Mouse (Mus musculus) lung, embryonic 14.5 days (tissue): ENCODE results near the gene Map2k7. TPM values are rescaled to one million over a fixed set of nuclear protein-coding genes. Genes with fewer than 3 reads are reported as not detected.

Experiments
- ATAC-seq: fragments of 200-750 bp; cut with Nextera tagmentation; 2 replicates; pipeline ENCODE4 v1.8.0; 2017; ENCODE audit warnings: mild to moderate bottlenecking, moderate TSS enrichment, moderate library complexity; ENCODE audit not compliant: insufficient read depth
- DNase-seq: peaks from one replicate; pipeline ENCODE4 v3.0.0-alpha.2; 2015
- H3K27ac ChIP-seq: fragments of 300-500 bp; sonication (generic); 2 replicates; pipeline ENCODE4 v1.5.1; 2014; ENCODE audit warnings: low read depth, mild to moderate bottlenecking, moderate library complexity
- H3K27me3 ChIP-seq: fragments of 300-500 bp; sonication (generic); 2 replicates; pipeline ENCODE4 v1.6.1; 2014; ENCODE audit warnings: low read length, control low read depth; ENCODE audit not compliant: insufficient read depth
- H3K36me3 ChIP-seq: fragments of 300-500 bp; sonication (generic); 2 replicates; pipeline ENCODE4 v1.6.1; 2014; ENCODE audit warnings: control low read depth; ENCODE audit not compliant: insufficient read depth
- H3K4me1 ChIP-seq: fragments of 300-500 bp; sonication (generic); 2 replicates; pipeline ENCODE4 v1.6.1; 2014; ENCODE audit warnings: antibody characterized with exemption, control low read depth; ENCODE audit not compliant: insufficient read depth
- H3K4me2 ChIP-seq: fragments of 300-500 bp; sonication (generic); 2 replicates; pipeline ENCODE4 v1.6.1; 2014; ENCODE audit warnings: mild to moderate bottlenecking
- H3K4me3 ChIP-seq: fragments of 300-500 bp; sonication (generic); 2 replicates; pipeline ENCODE4 v1.5.1; 2014; ENCODE audit warnings: low read depth, low read length
- H3K9ac ChIP-seq: fragments of 300-500 bp; sonication (generic); 2 replicates; pipeline ENCODE4 v1.6.1; 2014
- H3K9me3 ChIP-seq: fragments of 300-500 bp; sonication (generic); 2 replicates; pipeline ENCODE4 v1.6.1; 2016; ENCODE audit warnings: low read depth, low read length, control low read depth
- CTCF ChIP-seq: IDR thresholded peaks from 2 replicates; pipeline ENCODE4 v1.5.1; 2016; ENCODE audit warnings: antibody characterized with exemption, low read depth
- WGBS: fragments of 180-500 bp; shearing (Covaris S2); extraction: QIAGEN DNeasy Blood & Tissue Kit; methylation state at CpG from one replicate; pipeline ENCODE4 v1.1.7; 2014; 5-methylcytosine and 5-hydroxymethylcytosine counted together
- polyA plus RNA-seq: library from polyadenylated mRNA; unstranded; fragments of >200 nt; fragmentation: Nextera tagmentation; extraction: Ambion mirVana; gene quantifications from 2 replicates; pipeline ENCODE4 v1.2.1, GENCODE M21; 2014

Gene Map2k7
- polyA plus RNA-seq, 1 experiment from 2014 or later, result 20.9 TPM

- no peak within 1 kb of the TSS for H3K27ac ChIP-seq
- H3K4me3 ChIP-seq, result peak within 1 kb of the TSS; percentile 35
- DNase-seq (no peak), ATAC-seq (peak; percentile 85)
- H3K9ac ChIP-seq, result peak within 1 kb of the TSS; percentile 54
- no peak for TF ChIP-seq CTCF
- H3K36me3 ChIP-seq, result no peaks in the 10 kb centered on the region
- no peaks in the 10 kb centered on the region for H3K9me3 ChIP-seq
- 4% methylated on average over 33 of the region's 33 CpGs for WGBS
- H3K4me1 ChIP-seq, result peaks cover 3% of the 10 kb centered on the region; the same call in 1 of the 2 replicates
- peak within 1 kb of the TSS; percentile 64 for H3K4me2 ChIP-seq
- H3K27me3 ChIP-seq, result peaks cover 9% of the 10 kb centered on the region
Measured at GRCm38 (mm10) chr8:4226739-4227347, 11.7 kb upstream of the Map2k7 start, which contains the start of gene Lrrc8e. Gene Lrrc8e (plus strand): TSS chr8:4226827.

GRCm38 (mm10) chr8:4227919-4228318, 10.6 kb upstream of the Map2k7 start:
- 89% methylated on average over 4 of the region's 4 CpGs for WGBS
- DNase-seq, result no peak
- H3K36me3 ChIP-seq, result no peaks in the 10 kb centered on the region
- no peak overlapping the region for H3K27ac ChIP-seq
- TF ChIP-seq CTCF, result no peak
- no peak overlapping the region for H3K4me3 ChIP-seq
- H3K4me2 ChIP-seq, result no peak overlapping the region
- peaks cover 3% of the 10 kb centered on the region; the same call in 1 of the 2 replicates for H3K4me1 ChIP-seq
- H3K27me3 ChIP-seq, result peaks cover 9% of the 10 kb centered on the region
- no peaks in the 10 kb centered on the region for H3K9me3 ChIP-seq
- no peak for ATAC-seq
- H3K9ac ChIP-seq, result no peak overlapping the region

GRCm38 (mm10) chr8:4229784-4230183, 8.8 kb upstream of the Map2k7 start:
- no peak overlapping the region for H3K4me3 ChIP-seq
- no peak for ATAC-seq
- peaks cover 9% of the 10 kb centered on the region for H3K27me3 ChIP-seq
- H3K27ac ChIP-seq, result no peak overlapping the region
- no peaks in the 10 kb centered on the region for H3K36me3 ChIP-seq
- TF ChIP-seq CTCF, result no peak
- H3K9me3 ChIP-seq, result no peaks in the 10 kb centered on the region
- DNase-seq, result no peak
- no peak overlapping the region for H3K4me2 ChIP-seq
- H3K4me1 ChIP-seq, result peaks cover 3% of the 10 kb centered on the region; the same call in 1 of the 2 replicates
- 62% methylated on average over 5 of the region's 5 CpGs for WGBS
- no peak overlapping the region for H3K9ac ChIP-seq

- Histone ChIP-seq H3K27me3 (peaks cover 9% of the 10 kb centered on the region), H3K4me1 (peaks cover 3% of the 10 kb centered on the region; the same call in 1 of the 2 replicates), H3K9me3 (no peaks in the 10 kb centered on the region), H3K9ac (no peak overlapping the region), H3K4me2 (no peak overlapping the region), H3K36me3 (no peaks in the 10 kb centered on the region), H3K4me3 (no peak overlapping the region), H3K27ac (no peak overlapping the region)
- 53% methylated on average over 10 of the region's 10 CpGs for WGBS
- TF ChIP-seq CTCF, result no peak
- no peak for ATAC-seq
- DNase-seq, result no peak
Measured at GRCm38 (mm10) chr8:4230612-4231351, 7.8 kb upstream of the Map2k7 start.

- H3K36me3 ChIP-seq, result peaks cover 18% of the 10 kb centered on the region
- peak overlapping the region; percentile 66 for H3K9ac ChIP-seq
- 18% methylated on average over 15 of the region's 15 CpGs for WGBS
- no peaks in the 10 kb centered on the region for H3K27me3 ChIP-seq
- TF ChIP-seq CTCF, result no peak
- H3K27ac ChIP-seq, result peak overlapping the region; percentile 95
- peak overlapping the region; percentile 76 for H3K4me3 ChIP-seq
- H3K4me1 ChIP-seq, result peaks cover 9% of the 10 kb centered on the region
- DNase-seq, result peak; percentile 34
- ATAC-seq, result no peak
- H3K4me2 ChIP-seq, result peak overlapping the region; percentile 88
- no peaks in the 10 kb centered on the region for H3K9me3 ChIP-seq
Measured at GRCm38 (mm10) chr8:4237814-4238433, 616 bp upstream of the Map2k7 start.

GRCm38 (mm10) chr8:4239193-4239890, 802 bp downstream of the Map2k7 start:
- no peak for TF ChIP-seq CTCF
- DNase-seq, result no peak
- Histone ChIP-seq H3K4me3 (peak overlapping the region; percentile 76), H3K9me3 (no peaks in the 10 kb centered on the region), H3K27ac (peak overlapping the region; percentile 95), H3K4me1 (peaks cover 9% of the 10 kb centered on the region), H3K27me3 (no peaks in the 10 kb centered on the region), H3K36me3 (peaks cover 33% of the 10 kb centered on the region), H3K4me2 (peak overlapping the region; percentile 88), H3K9ac (peak overlapping the region; percentile 81)
- 11% methylated on average over 19 of the region's 19 CpGs for whole genome bisulfite sequencing
- ATAC-seq, result no peak; the same call in 1 of the 2 replicates
